Mouse (Mus musculus) adrenal gland, postnatal 25 days (tissue): ENCODE results near the gene Lin54. TPM values are rescaled to one million over a fixed set of nuclear protein-coding genes. Genes with fewer than 3 reads are reported as not detected.
"Not testable (repeated sequence)": the region's sequence is repeated elsewhere in the genome, so short reads cannot be mapped to it uniquely, and the experiment has no call there.

Experiments
- DNase-seq: peaks from one replicate; pipeline ENCODE4 v3.0.0; 2021; ENCODE audit warnings: mixed read lengths
- total RNA-seq: library from RNA; stranded (reverse); gene quantifications from 2 replicates; pipeline ENCODE4 v1.2.3, GENCODE M21; 2021

Gene Lin54
- total RNA-seq, 1 experiment from 2014 or later, result 14.5 TPM

- no peak for DNase-seq
These were observed 12.2 kb downstream of the Lin54 start for GRCm38 (mm10) chr5:100488231-100488630.

GRCm38 (mm10) chr5:100487120-100487519 is 13.3 kb downstream of the Lin54 start:
- DNase-seq, result no peak

- DNase-seq, result no peak
These were observed 16.9 kb downstream of the Lin54 start for GRCm38 (mm10) chr5:100483569-100483968.

DNA sequence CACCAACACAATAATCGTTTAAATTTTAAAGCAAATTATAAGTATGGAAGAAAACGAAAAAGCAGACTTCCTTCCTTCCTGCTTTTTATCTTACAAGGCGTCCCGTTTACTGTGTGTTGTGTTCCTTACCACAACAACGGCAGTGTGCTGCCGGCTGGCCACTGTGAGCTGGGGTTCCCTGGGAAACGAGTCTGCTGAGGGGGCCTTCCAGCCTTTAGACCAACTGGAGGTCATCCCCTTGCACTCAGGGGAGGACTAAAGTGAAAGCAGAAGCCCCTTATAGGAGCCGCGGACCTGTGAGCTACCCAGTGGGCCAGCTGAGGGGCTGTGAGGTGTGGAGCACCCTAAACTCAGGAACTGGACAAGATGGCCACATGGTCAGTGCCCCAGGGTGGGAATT is 22.8 kb downstream of the Lin54 start:
- no peak for DNase-seq

DNA sequence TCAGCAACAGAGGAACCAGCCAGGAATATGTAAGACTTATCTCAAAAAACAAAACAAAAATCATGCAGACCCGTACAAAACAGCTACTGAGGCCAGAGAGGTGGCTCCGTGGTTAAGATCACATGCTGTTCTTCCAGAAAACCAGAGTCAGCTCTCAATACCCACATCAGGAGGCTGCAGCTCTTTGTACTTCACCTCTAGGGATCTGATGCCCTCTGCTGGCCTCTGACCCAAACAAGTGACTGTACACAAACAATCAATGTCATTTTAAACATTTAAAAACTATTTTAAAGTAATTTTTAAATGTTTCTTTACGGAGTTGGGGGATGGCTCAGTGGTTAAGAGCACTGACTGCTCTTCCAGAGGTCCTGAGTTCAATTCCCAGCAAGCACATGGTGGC is 24.1 kb downstream of the Lin54 start:
- no peak for DNase-seq

GRCm38 (mm10) chr5:100467336-100467735 is 33.1 kb downstream of the Lin54 start:
- no peak for DNase-seq

- no peak for DNase-seq
These were observed 33.8 kb downstream of the Lin54 start for GRCm38 (mm10) chr5:100466624-100467023.

GRCm38 (mm10) chr5:100462374-100462773 is 38.1 kb downstream of the Lin54 start:
- no peak for DNase-seq

GRCm38 (mm10) chr5:100461526-100461925 is 38.9 kb downstream of the Lin54 start:
- DNase-seq, result no peak

- no peak for DNase-seq
These were observed 41.0 kb downstream of the Lin54 start for GRCm38 (mm10) chr5:100459468-100459867.

DNA sequence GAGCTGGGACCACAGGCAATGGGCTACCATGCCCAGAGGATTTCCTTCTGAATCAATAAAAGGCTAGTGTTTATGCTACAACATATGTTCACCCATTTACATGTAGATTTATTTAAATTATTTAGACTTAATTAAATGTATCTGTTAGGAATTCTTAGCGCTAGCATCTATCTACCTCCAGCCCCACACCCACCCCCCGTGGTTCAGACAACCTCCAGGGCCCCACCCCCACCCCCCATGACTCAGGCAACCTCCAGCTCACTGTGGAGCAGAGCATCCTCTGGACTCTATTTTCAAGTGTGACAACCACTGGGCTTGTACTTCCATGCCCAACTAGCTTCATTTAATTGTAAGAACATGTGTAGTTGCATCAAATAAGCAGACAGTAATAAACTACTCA is 48.6 kb downstream of the Lin54 start:
- DNase-seq, result no peak

- no peak for DNase-seq
These were observed 61.6 kb downstream of the Lin54 start for GRCm38 (mm10) chr5:100438796-100439195.

DNA sequence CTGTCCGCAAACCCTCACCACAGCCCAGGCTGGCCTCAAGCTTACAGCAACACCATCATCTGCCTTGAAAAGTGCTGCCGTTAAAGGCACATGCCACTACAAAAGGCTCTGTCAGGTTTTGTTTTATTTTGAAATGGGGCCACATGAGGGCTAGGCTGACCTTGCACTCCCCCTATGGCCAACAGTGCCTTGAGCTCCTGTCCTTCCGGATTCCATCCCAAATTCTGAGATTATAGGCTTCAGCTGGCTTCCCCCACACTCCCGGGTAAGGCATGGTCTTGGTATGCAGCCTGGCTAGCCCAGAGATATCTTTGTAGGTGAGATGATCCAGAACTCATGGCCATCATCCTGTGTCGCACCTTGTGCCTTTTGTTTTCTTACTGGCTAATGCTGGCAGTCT is 62.5 kb downstream of the Lin54 start:
- DNase-seq, result no peak

DNA sequence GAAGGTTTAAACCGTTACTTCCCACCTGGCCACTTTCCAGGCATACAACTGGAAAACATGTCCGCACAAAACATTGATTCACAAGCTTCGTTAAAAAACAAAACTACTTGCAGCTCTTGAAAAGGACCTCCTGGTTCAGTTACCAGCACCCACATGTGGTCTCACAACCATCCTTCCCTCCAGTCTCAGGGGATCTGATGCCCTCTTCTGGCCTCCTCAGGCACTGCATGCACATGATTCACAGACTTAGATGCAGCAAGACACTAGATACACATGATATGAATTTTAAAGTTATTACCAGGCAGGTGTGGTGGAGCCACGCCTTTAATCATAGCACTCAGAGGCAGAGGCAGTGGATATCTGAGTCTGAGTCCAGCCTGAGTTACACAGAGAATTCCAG is 63.4 kb downstream of the Lin54 start:
- DNase-seq, result no peak

DNA sequence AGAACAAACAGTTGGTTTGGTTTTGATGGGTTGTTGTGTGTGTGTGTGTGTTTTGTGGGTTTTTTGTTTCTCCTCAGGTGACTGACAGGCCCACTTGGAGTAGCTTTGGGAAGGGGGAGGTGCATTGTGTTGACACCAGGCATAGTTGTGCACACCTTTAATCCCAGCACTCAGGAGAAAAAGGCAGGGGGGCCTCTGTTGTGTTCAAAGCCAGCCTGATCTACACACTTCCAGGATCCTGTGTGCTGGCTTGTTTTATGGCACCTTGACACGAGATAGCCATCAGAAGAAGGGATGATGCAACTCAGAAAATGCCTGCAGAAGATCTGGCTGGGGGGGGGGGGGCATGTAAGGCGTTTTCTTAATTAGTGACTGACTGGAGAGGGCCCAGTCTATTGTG is 69.5 kb downstream of the Lin54 start:
- DNase-seq, result no peak

DNA sequence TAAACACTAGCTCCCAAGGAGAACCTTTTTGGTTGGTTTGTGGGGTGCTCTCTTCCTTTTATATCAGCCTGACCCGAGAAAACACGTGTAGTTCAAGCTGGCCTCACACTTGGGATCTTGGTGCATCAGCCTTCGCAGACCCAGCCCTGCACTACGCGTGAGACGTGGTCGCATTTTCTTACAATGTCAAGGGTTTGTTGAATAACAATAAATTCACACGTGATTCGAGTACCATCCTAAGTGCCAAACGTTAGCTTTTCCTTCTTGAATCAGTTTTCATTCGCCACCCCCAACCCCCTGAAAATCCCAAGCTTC is 70.4 kb downstream of the Lin54 start:
- DNase-seq, result no peak

GRCm38 (mm10) chr5:100429344-100430075 is 70.9 kb downstream of the Lin54 start:
- peak; percentile 89 for DNase-seq

DNA sequence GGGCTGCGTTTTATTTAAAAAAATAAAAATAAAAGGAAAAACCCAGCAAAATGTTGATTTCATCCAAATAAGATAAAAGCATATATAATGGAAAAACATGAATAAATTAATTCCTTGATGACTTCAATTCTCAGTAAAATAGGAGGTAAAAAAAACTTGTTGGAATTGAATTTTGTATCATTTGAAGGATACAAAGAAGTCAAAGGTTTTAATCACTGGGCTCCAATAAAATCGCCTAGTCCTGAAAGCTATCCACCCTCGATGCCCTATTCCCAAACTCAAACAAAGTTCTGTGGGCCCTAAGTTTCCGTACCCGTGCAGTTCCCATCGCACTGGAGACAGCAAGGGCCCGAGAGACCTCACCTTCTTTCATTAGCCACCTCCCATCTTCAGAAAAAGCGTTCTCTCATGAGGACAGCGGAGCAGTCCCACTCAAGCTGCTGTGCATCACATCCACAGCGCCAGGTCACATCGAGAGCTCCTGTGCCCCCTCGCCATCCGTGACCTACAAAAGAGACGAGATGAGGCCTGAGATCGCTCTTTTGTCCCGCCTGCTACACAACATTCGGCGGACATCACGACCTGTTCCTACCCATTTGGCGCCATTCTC is 71.6 kb downstream of the Lin54 start:
- no peak for DNase-seq

GRCm38 (mm10) chr5:100428031-100428733 is 72.3 kb downstream of the Lin54 start:
- no peak for DNase-seq

DNA sequence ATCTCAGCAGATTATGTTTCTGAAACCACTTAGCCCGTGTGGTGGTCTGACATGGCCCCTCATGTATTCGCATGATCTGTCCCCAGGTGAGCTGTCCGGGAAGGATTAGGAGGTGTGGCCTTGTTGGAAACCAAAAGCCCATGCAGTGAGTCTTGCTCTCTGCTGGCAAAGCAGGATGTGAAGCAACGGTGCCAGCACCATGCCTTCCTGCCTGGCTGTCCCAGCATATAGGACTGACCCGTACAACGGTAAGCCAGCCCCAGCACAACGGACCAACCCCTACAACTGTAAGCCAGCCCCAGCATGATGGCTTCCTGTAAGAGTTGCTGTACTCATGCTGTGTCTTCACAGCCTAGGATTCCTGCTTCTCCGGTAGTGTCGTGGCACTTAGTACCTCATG is 73.2 kb downstream of the Lin54 start:
- no peak for DNase-seq

DNA sequence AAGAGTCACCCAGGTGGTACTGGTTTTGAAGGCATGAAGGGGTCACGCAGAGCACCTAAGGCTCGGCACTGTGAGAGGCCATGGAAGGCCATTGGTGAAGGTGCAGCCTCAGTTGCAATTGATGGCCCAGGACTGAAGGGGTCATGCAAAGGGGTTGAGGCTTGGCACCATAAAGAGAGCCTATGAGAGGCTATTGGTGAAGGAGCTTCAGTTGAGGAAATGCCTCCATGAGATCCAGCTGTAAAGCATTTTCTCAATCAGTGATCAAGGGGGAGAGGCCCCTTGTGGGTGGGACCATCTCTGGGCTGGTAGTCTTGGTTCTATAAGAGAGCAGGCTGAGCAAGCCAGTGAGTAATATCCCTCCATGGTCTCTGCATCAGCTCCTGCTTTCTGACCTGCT is 74.6 kb downstream of the Lin54 start:
- DNase-seq, result not testable (repeated sequence)

DNA sequence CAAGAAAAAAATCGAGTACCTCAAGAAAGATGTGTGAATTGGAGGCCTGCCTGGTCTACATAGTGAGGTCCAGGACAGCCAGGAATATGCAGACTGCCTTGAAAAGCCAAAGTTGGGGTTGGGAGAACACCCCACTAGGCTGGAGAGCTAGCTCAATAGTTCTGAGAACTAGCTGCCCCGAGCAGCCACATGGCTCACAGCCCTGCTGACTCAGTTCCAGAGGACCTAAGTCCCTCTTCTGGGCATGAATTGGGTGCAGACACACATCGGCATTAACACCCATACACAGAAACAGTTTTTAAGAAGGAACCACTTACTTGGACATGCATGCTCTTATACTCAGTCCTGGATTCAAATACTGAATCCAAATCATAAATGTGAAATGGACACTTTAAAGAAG is 76.2 kb downstream of the Lin54 start:
- no peak for DNase-seq

- DNase-seq, result no peak
These were observed 76.8 kb downstream of the Lin54 start for GRCm38 (mm10) chr5:100423626-100424025.

GRCm38 (mm10) chr5:100418861-100419260 is 81.6 kb downstream of the Lin54 start:
- no peak for DNase-seq
